Mouse (Mus musculus): ENCODE measurements around the gene Zswim2. TPM values are rescaled to one million over a fixed set of nuclear protein-coding genes. Genes with fewer than 3 reads are reported as not detected.

Zswim2 gene
- polyA plus RNA-seq, 1 experiment = 50.4 TPM

- no peaks in the 10 kb centered on the region for H3K27me3 ChIP-seq (ENCODE audit: control insufficient read depth, insufficient read depth, low read length)
- peak overlapping the region; percentile 87 for H3K4me3 ChIP-seq (ENCODE audit: control insufficient read depth, low read depth, low read length)
Measured at GRCm38 (mm10) chr2:83941378-83941777, 350 bp upstream of the Zswim2 start.

DNA sequence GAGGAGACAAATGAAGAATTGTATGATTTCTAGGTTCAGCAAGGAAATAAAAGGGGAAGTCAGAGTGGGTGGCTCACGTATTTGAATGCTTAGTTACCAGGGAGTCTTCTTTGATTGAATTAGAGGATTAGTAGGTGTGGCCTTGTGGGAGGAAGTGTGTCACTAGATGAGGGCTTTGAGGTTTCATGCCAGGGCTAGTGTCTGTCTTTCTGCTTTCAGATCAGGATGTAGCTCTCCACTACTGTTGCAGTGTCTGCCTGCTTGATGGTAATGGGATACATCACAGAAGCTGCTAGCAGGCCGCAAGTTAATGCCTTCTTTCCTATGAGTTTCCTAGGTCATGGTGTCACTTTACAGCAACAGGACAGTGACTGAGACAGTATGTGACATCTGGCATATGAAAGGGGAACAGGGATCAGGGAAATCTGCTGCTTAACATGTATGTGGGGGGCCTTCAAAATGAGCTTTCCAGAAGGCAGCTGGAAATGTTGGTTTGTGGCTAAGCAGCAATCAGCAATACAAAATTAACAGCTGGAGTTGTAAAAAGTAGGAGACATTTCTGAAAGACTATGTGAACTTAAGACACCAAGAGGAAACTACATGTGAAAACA is 11.4 kb downstream of the Zswim2 start:
- H3K4me1 ChIP-seq (ENCODE audit: control insufficient read depth, insufficient read depth, low read length) = no peaks in the 10 kb centered on the region
- no peak overlapping the region for H3K4me3 ChIP-seq (ENCODE audit: control insufficient read depth, low read depth, low read length)
- TF ChIP-seq POLR2A (IDR thresholded peaks at IDR 0.05; ENCODE audit: control insufficient read depth, low read depth, low read length) = no peak
- no peak for TF ChIP-seq CTCF (IDR thresholded peaks at IDR 0.05; ENCODE audit: control insufficient read depth, insufficient read depth, insufficient replicate concordance, low read depth, low read length)
- no peaks in the 10 kb centered on the region for H3K36me3 ChIP-seq (ENCODE audit: control insufficient read depth, insufficient read depth, low read length)
- H3K27ac ChIP-seq (ENCODE audit: control insufficient read depth, insufficient read depth, low read depth, low read length) = no peak overlapping the region
- no peaks in the 10 kb centered on the region for H3K27me3 ChIP-seq (ENCODE audit: control insufficient read depth, insufficient read depth, low read length)

More at GRCm38 (mm10) chr2:83941378-83941777, 350 bp upstream of the Zswim2 start:
- no peak for TF ChIP-seq POLR2A (IDR thresholded peaks at IDR 0.05; ENCODE audit: control insufficient read depth, low read depth, low read length)
- no peak for TF ChIP-seq CTCF (IDR thresholded peaks at IDR 0.05; ENCODE audit: control insufficient read depth, insufficient read depth, insufficient replicate concordance, low read depth, low read length)
- H3K36me3 ChIP-seq (ENCODE audit: control insufficient read depth, insufficient read depth, low read length) = no peaks in the 10 kb centered on the region
- peaks cover 4% of the 10 kb centered on the region for H3K4me1 ChIP-seq (ENCODE audit: control insufficient read depth, insufficient read depth, low read length)
- H3K27ac ChIP-seq (ENCODE audit: control insufficient read depth, insufficient read depth, low read depth, low read length) = no peak overlapping the region

DNA sequence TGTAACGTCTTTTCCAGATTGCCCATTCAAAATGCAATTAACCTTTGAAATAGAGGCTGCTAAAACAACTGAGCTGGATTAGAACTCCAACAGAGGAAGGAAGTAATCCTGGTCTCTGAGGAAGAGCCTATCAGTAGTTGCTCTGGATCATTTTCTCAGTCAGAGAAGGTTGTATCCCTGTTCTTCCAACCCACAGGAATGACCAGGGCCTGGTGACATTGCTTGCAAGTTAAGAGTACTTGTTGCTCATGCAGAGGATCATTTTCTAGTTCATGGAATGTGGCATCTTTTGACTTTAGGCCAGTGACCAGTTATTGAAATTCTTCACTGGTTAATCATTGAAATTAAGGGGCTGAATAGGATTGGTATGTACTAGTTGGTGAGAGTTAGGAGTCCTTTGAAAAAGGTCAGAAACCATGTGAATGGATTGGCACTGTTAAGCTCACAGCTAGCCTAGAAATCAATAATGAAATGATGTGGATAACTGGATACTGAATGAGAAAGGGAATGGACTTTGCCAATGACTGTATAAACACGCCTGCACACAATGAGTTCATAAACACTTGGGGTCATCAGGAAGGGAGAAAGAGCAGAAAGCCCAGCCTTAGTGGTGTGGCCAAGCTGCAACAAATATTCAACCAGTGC is 39.0 kb downstream of the Zswim2 start:
- Histone ChIP-seq H3K4me3 (ENCODE audit: control insufficient read depth, low read depth, low read length) (no peak overlapping the region), H3K27ac (ENCODE audit: control insufficient read depth, insufficient read depth, low read depth, low read length) (no peak overlapping the region), H3K36me3 (ENCODE audit: control insufficient read depth, insufficient read depth, low read length) (no peaks in the 10 kb centered on the region), H3K4me1 (ENCODE audit: control insufficient read depth, insufficient read depth, low read length) (no peaks in the 10 kb centered on the region), H3K27me3 (ENCODE audit: control insufficient read depth, insufficient read depth, low read length) (no peaks in the 10 kb centered on the region)
- no peak for TF ChIP-seq CTCF (IDR thresholded peaks at IDR 0.05; ENCODE audit: control insufficient read depth, insufficient read depth, insufficient replicate concordance, low read depth, low read length)
- TF ChIP-seq POLR2A (IDR thresholded peaks at IDR 0.05; ENCODE audit: control insufficient read depth, low read depth, low read length) = no peak

DNA sequence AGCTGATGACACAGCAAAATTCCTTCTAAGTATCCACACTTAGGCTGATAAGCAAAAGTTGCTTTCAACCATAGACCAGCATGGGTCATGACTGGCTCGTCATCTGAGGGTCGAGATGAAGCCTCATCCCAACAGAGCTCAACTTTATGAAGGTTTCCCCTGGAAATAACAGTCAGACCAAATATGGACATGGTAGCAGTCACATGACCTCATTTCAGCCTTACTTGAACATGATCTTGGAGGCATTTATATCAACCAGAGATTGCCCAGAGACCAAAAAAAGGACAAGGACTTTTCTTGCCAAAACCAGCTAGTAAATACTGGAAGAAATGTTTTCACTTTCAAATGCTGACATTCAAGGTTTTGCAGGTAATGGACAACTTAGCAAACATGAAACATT is 47.3 kb downstream of the Zswim2 start:
- Histone ChIP-seq H3K27ac (ENCODE audit: control insufficient read depth, insufficient read depth, low read depth, low read length) (no peak overlapping the region), H3K36me3 (ENCODE audit: control insufficient read depth, insufficient read depth, low read length) (no peaks in the 10 kb centered on the region), H3K4me3 (ENCODE audit: control insufficient read depth, low read depth, low read length) (no peak overlapping the region), H3K27me3 (ENCODE audit: control insufficient read depth, insufficient read depth, low read length) (no peaks in the 10 kb centered on the region), H3K4me1 (ENCODE audit: control insufficient read depth, insufficient read depth, low read length) (no peaks in the 10 kb centered on the region)
- TF ChIP-seq CTCF (IDR thresholded peaks at IDR 0.05; ENCODE audit: control insufficient read depth, insufficient read depth, insufficient replicate concordance, low read depth, low read length) (no peak), POLR2A (IDR thresholded peaks at IDR 0.05; ENCODE audit: control insufficient read depth, low read depth, low read length) (no peak)

DNA sequence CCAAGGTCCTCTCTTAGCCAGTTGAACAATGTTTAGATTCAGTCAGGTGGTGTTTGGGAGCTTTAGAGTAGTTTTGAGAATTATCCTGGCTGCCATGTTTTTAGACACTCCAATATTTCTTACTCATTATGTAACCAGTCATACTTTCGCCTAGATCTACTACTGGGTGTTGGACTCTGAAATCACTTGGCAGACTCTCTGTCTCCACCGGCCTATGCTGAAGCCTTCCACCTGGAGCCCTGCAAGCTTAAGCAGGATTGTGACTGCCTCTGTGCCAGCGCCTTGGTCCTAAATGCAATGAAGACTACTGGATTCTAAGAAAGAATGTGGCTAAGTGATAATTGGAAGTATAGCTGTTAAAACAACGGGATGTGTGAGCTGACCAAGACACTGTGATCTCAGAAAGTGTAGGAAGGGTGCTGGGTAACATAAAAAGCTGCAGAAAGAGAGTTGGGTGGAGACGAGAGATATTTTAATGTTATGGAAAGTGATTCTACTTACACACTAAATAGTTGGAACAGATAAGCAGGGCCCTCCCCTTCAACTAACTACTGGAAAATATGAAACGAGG is 57.1 kb downstream of the Zswim2 start:
- Histone ChIP-seq H3K36me3 (ENCODE audit: control insufficient read depth, insufficient read depth, low read length) (no peaks in the 10 kb centered on the region), H3K27me3 (ENCODE audit: control insufficient read depth, insufficient read depth, low read length) (no peaks in the 10 kb centered on the region), H3K27ac (ENCODE audit: control insufficient read depth, insufficient read depth, low read depth, low read length) (no peak overlapping the region), H3K4me1 (ENCODE audit: control insufficient read depth, insufficient read depth, low read length) (no peaks in the 10 kb centered on the region; the same call in 1 of the 2 replicates), H3K4me3 (ENCODE audit: control insufficient read depth, low read depth, low read length) (no peak overlapping the region)
- TF ChIP-seq POLR2A (IDR thresholded peaks at IDR 0.05; ENCODE audit: control insufficient read depth, low read depth, low read length) (no peak), CTCF (IDR thresholded peaks at IDR 0.05; ENCODE audit: control insufficient read depth, insufficient read depth, insufficient replicate concordance, low read depth, low read length) (no peak)

Other genes starting within 250 kb of the Zswim2 start
- gene Itgav, start 216.8 kb downstream of the Zswim2 start, polyA plus RNA-seq (2012; rRNA removed) = 3.1 and 4.1 TPM in 2 replicates
- gene Fam171b, start 128.6 kb downstream of the Zswim2 start, polyA plus RNA-seq (2012; rRNA removed) = 0.10 and 0.11 TPM in 2 replicates
- gene Gm13698, start 14.5 kb upstream of the Zswim2 start, polyA plus RNA-seq (2012; rRNA removed) = 0.06 and 0.07 TPM in 2 replicates
- 0.06 and 0.07 TPM in 2 replicates for gene Gm13693, start 20.3 kb upstream of the Zswim2 start, polyA plus RNA-seq (2012; rRNA removed)
- gene Gm13695, start 26.1 kb upstream of the Zswim2 start, polyA plus RNA-seq (2012; rRNA removed) = 0.06 and 0.07 TPM in 2 replicates
- 0.06 and 0.07 TPM in 2 replicates for gene Gm13696, start 31.9 kb upstream of the Zswim2 start, polyA plus RNA-seq (2012; rRNA removed)
- 0.06 and 0.07 TPM in 2 replicates for gene Gm13694, start 37.7 kb upstream of the Zswim2 start, polyA plus RNA-seq (2012; rRNA removed)
- 0.06 and 0.07 TPM in 2 replicates for gene Gm13697, start 43.5 kb upstream of the Zswim2 start, polyA plus RNA-seq (2012; rRNA removed)
- 0.06 TPM in 2 replicates for gene Gm13691, start 49.3 kb upstream of the Zswim2 start, polyA plus RNA-seq (2012; rRNA removed)